Mouse (Mus musculus) spleen, adult 2 months (tissue): ENCODE results near the gene Gm20388.

ENCODE experiments used
- CTCF ChIP-seq: fragments of 200-500 bp; IDR thresholded peaks from 2 replicates; pipeline ENCODE4 v1.5.1; 2011; ENCODE audit warnings: mild to moderate bottlenecking, inconsistent platforms; ENCODE audit not compliant: insufficient read depth, insufficient read length, insufficient replicate concordance; ENCODE audit errors: extremely low read depth
- POLR2A ChIP-seq: fragments of 200-500 bp; IDR thresholded peaks from 2 replicates; pipeline ENCODE4 v1.6.1; 2011; ENCODE audit warnings: low read depth, low read length, inconsistent platforms

- TF ChIP-seq POLR2A (no peak), CTCF (no peak)
These were observed 2054.3 kb downstream of the Gm20388 start for GRCm38 (mm10) chr8:121964716-121965512.
